Mouse (Mus musculus) ES-CJ7 (cell line): ENCODE measurements around the gene Zdhhc6.

ENCODE experiments used
- DNase-seq: peaks from one replicate; pipeline ENCODE4 v3.0.0; 2011; ENCODE audit warnings: low read depth, low spot score

Gene Zdhhc6

DNA sequence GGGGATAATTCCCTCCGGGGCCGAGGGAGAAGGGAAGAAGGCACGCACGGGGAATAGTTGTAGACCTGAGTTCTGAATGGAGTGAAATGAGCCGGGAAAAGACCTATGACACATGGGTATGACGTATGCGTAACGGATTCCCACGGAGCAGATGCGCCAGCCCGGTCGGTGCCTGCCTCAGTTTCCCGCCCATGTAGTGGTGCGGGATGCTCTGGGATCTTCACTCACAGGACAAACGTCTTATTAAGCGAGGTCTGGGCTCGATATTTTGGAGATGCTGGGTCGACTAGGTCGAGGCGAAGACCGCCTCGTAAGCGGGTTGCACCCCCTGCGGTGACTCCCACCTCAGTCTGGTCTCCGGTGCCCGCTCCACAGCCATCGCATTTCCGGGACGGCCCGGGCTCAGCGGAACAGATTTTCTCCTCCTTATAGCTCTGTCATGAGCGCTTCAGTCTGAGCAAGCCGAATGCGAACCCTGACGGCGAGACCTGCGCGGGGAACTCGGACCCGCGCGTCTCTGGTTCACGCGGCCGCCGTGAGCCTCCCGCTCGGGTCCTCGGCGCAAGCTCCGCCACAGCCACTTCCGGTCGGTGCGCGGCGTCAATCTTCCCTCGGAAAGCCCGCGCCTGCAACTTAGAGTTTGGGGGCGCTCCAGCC, at the start of gene Zdhhc6:
Zdhhc6 (minus strand) TSS at position 581 of the 657 bp plus-strand sequence.
- no peak for DNase-seq

DNA sequence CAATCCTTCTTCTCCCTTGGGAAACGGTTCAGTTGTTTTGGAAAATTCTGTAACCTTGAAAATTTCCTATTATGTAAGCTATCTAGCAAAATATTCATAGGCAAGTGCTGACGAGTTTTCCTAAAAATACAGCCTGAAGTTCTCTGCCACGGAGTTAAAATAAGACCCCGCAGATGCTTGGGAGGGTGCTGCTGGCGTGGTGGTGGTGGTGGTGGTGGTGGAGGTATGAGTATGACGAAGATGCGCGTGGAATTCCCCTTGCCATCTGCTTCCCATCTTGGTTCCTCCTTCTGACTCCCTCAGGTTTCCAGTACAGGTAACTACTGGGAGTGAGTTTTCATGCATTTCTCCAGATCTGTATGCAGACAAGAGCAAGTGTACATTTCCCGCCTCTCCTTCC, 46.8 kb upstream of the Zdhhc6 start:
- DNase-seq = no peak

- DNase-seq = no peak
These were observed 35.0 kb upstream of the Zdhhc6 start for GRCm38 (mm10) chr19:55350673-55351378.

GRCm38 (mm10) chr19:55348187-55348586, 32.4 kb upstream of the Zdhhc6 start:
- DNase-seq = no peak

DNA sequence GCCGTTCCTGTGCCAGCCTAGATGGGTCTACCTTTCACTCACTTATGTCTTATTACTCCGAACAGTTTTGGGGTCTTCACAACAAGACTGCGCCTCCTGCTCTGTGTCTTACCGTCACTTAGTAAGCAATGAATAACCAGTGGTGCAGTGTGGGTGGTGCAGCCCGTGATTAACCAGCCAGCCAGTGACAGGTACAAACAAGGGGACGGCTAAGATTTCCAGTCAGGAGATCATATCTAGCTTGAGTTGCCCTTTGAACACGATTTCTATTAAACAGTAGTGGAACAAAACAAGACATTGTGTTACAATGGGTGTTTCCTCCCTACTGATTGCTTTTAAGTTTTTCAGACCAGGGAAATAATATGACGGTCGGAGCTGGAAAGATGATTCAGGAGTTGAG, 27.4 kb upstream of the Zdhhc6 start:
- no peak for DNase-seq

- DNase-seq = no peak
These were observed 26.6 kb upstream of the Zdhhc6 start for GRCm38 (mm10) chr19:55342423-55342822.

DNA sequence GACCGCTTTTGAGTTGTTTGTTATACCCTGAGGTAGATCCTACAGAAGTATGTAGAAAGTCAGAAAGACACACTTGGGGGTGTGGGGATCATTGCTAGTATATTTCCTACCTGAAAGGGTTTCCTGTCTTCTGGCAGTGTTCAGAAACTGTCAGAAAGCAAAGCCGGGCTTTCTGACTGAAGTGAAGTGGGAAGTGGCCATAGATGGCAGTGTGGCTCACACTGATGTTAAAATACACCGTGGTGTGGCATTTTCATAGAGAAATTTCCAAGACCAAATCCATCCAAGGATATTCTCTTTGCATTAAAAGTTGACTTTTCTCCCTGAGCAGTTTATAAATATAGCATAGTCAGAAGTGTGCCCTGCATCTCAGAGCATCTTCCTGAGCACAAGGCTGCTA, 25.5 kb upstream of the Zdhhc6 start:
- DNase-seq = no peak

DNA sequence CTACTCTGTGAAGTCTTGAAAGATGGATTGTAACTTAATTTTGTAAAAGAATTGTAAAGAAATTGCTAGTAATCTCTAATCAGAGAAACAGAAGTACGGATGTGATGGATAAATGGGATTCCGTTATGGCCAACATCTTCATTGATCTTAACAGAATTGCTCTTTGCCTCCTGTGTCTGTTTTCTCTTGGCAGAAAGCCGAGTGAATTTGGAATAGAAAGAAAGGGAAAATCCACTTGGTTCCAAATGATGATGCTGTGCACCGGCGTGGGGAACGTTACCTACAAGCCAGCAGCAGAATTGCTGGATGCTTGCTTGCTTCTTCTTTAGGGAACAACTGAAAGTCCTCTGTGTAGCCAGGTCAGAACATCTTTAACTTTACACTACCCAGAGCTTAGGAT, 24.7 kb upstream of the Zdhhc6 start:
- no peak for DNase-seq

DNA sequence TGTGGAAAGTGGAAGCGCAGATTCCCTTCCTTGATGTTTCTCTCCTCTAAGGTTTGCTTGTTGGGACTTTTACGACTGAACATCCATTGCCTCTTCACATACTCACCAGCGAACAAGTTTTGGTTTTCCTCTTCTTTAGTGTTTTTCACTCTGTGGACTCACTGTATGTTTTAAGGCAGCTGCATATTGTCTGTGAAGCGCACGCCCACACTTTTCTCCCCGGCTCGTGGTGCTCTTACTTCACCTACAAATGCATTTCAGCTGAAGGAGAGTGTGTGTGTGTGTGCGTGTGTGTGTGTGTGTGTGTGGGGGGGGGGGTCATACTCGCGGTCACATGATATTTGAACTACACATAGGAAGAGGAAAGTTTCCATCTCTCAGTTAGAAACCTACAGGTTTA, 21.8 kb upstream of the Zdhhc6 start:
- DNase-seq = no peak

GRCm38 (mm10) chr19:55337066-55337465, 21.2 kb upstream of the Zdhhc6 start:
- no peak for DNase-seq

DNA sequence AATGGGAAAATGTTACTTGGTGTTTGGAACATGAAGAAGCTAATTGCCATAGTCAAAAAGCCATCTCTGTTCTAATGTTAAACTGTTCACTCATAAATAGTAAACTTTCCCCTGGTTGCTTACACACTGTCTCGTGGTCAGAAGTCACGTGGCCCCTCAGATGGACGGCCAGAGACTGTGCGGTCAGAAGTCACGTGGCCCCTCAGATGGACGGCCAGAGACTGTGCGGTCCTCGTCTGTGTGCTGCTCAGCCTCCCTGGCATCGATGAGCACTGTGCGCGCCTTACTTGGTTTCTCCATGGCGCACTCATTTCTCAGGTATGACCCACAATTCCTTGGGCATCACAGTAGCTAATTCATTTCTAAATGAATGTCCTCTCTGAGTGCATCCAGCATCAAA, 20.6 kb upstream of the Zdhhc6 start:
- no peak for DNase-seq

DNA sequence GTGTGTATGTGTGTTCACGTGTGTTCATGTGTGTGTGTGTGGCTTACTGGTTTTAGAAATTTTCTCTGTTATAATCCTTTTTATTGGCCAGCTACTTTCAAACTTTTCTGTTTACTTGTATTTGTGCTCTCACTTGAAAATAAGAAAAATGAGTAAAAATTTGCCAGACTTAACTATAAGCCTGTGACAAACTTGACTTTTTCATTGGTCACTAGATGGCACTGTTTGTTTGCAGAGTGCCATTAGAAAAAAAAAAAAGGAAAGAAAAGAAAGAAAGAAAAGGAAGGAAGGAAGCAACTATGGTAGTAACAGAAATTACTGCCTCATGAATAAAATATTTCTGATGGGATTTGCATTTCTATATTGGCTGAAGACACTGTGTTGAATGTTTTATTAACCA, 20.0 kb upstream of the Zdhhc6 start:
- DNase-seq = no peak

DNA sequence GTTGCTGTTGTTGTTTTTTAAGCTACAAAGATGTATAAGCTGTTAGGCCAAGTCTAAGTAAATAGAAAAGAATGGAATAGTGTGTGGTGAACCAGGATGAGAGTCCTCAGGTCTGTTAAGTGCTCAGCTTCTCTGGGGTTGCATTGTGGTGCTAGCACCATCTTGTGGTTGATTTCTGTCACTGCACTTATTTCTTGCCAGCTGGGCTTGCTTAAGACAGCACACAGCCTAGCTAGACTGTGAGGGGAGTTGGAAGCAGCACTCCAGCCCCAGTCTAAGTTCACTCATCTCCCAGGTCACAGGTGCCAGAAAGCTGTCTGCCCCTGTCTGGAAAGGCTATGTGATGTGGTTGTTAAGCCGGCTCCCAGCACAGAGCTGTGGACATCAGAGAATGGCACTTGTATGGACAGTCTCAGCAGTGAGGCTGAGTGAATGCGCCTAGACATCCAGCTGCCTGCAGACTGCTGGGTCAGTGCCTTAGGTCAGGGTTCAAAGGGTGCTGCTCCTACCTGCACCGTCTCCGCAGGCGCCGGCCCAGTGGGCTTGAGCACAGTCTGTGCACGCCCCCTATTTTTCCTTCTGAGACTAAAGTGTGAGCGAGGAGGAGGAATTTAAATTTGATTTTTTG, 16.9 kb upstream of the Zdhhc6 start:
- DNase-seq = peak; percentile 82

DNA sequence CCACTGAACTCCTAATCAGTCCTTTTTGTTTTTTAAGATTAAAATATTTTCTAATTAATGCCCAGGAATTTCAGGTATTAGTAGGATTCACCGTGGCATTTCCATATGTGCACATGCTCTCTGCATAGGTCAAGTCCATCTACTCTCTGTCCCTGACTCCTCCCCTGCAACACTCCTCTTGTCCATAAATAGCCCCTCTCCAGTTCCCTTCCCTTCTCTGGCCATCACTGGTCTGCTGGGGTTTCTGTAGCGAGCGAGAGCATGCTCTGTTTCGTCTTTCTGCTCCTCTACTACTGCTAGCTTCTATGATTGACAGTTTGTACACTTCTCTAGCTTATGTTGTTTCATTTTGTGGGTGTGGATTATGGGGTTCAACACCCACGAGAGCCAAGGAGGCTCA, 15.9 kb upstream of the Zdhhc6 start:
- DNase-seq = no peak

GRCm38 (mm10) chr19:55327510-55327909, 11.7 kb upstream of the Zdhhc6 start:
- no peak for DNase-seq

DNA sequence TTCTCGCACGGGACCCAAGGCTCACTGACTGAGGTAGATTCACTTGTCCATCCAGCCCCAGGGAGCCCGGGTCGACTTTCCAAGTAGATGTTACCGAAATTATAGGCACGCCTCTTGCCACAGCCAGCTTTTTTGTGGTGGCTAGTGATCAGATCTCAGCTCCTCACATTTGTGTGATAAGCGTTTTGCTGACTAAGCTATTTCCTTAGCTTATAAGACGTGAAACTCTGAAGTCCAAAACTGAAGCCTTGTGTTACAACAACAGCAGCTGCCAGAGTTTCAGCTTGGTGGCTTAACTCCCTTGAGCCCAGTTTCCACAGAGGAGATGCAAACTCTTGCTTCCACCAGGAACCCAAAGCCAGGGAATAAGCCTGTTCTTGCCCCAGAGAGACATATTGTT, 6.8 kb upstream of the Zdhhc6 start:
- DNase-seq = no peak

DNA sequence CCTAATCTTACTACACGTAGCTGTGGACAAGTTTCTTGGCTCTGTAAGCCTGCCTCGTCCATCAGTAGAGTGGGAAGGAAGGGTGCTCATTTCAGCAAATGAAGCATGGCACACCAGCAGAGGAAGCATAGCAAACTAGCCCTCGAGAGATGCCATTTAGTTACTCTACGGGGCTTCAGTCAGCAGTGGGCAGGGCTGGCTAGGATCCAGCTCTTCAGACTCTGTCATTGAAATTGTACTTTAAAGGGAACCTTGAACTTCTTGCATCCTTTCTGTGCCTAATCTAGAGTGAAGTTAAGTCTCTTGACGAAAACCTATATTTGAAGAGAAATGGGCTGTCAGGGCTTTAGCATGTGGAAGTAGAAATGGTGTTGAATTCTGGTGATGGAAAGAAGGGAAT, 3.7 kb upstream of the Zdhhc6 start:
- no peak for DNase-seq

- DNase-seq = no peak
These were observed 3.2 kb upstream of the Zdhhc6 start for GRCm38 (mm10) chr19:55319036-55319435.

DNA sequence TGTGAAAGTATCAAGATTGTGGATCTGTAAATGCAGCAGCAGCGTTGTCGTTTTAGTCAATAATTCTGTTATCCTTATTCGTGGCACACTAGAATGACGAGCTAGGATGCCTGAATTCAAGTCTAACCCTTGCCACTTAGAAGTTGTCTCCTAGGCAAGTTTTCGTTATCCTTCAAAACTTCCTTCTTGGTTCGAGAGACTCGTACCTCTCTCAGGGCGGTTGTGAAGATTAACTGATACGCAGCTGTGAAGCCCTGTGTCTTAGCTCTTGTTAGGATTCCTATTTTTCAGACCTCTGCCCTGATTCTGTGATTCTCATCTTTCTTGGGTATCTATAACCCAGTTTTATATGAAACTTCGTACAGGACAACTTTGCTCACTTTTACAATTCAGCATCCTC, 1.1 kb upstream of the Zdhhc6 start:
- DNase-seq = no peak

- DNase-seq = peak; percentile 92
These were observed 380 bp upstream of the Zdhhc6 start, which contains the start of gene Vti1a for GRCm38 (mm10) chr19:55316109-55316714. TSS of gene Vti1a (plus strand) at chr19:55316295.

- DNase-seq = no peak
These were observed 2.2 kb downstream of the Zdhhc6 start for GRCm38 (mm10) chr19:55313649-55314048.

GRCm38 (mm10) chr19:55311874-55312273, 4.0 kb downstream of the Zdhhc6 start:
- no peak for DNase-seq

- DNase-seq = no peak
These were observed 10.8 kb downstream of the Zdhhc6 start for GRCm38 (mm10) chr19:55305024-55305423.
